Mouse (Mus musculus) mesoderm, embryonic 11.5 days (tissue): ENCODE results near the gene Gpr87.
A peak's percentile ranks its signal among the peaks of the same experiment; 100 is the strongest.

Experiments used
- DNase-seq: peaks from one replicate; pipeline ENCODE4 v3.0.0-alpha.2; 2012; ENCODE audit warnings: low read depth, low spot score

The Gpr87 gene

GRCm38 (mm10) chr3:59194938-59195337 lies at the start of gene Gpr87:
Gene Gpr87, minus strand, starts transcription at chr3:59195104.
- no peak for DNase-seq

- no peak for DNase-seq
Measured at GRCm38 (mm10) chr3:59243384-59243783, 48.5 kb upstream of the Gpr87 start.

- no peak for DNase-seq
Measured at GRCm38 (mm10) chr3:59234878-59235277, 40.0 kb upstream of the Gpr87 start.

GRCm38 (mm10) chr3:59230912-59231311 lies 36.0 kb upstream of the Gpr87 start:
- DNase-seq, result no peak

- DNase-seq, result peak; percentile 44
Measured at GRCm38 (mm10) chr3:59228730-59229551, 34.0 kb upstream of the Gpr87 start.

GRCm38 (mm10) chr3:59227696-59228095 lies 32.8 kb upstream of the Gpr87 start:
- DNase-seq, result no peak

- DNase-seq, result no peak
Measured at GRCm38 (mm10) chr3:59225411-59225810, 30.5 kb upstream of the Gpr87 start.

- DNase-seq, result no peak
Measured at GRCm38 (mm10) chr3:59222303-59222702, 27.4 kb upstream of the Gpr87 start.

GRCm38 (mm10) chr3:59219326-59219725 lies 24.4 kb upstream of the Gpr87 start:
- no peak for DNase-seq

- DNase-seq, result no peak
Measured at GRCm38 (mm10) chr3:59217211-59217610, 22.3 kb upstream of the Gpr87 start.

- DNase-seq, result no peak
Measured at GRCm38 (mm10) chr3:59212404-59212803, 17.5 kb upstream of the Gpr87 start.

- DNase-seq, result no peak
Measured at GRCm38 (mm10) chr3:59211784-59212183, 16.9 kb upstream of the Gpr87 start.

- no peak for DNase-seq
Measured at GRCm38 (mm10) chr3:59210727-59211126, 15.8 kb upstream of the Gpr87 start, which contains the start of gene P2ry13. Gene P2ry13, minus strand, starts transcription at chr3:59210882.

- DNase-seq, result no peak
Measured at GRCm38 (mm10) chr3:59210089-59210488, 15.2 kb upstream of the Gpr87 start.

GRCm38 (mm10) chr3:59208650-59209548 lies 14.0 kb upstream of the Gpr87 start:
- DNase-seq, result peak; percentile 79

GRCm38 (mm10) chr3:59205941-59206340 lies 11.0 kb upstream of the Gpr87 start:
- no peak for DNase-seq

- no peak for DNase-seq
Measured at GRCm38 (mm10) chr3:59204719-59205503, 10.0 kb upstream of the Gpr87 start.

GRCm38 (mm10) chr3:59203802-59204520 lies 9.1 kb upstream of the Gpr87 start:
- no peak for DNase-seq

GRCm38 (mm10) chr3:59197329-59197948 lies 2.5 kb upstream of the Gpr87 start:
- no peak for DNase-seq

- no peak for DNase-seq
Measured at GRCm38 (mm10) chr3:59194099-59194498, 805 bp downstream of the Gpr87 start.

- no peak for DNase-seq
Measured at GRCm38 (mm10) chr3:59191674-59192073, 3.2 kb downstream of the Gpr87 start.
